Mouse (Mus musculus) thymus, adult 2 months (tissue): ENCODE data around the gene Wdr90.

Experiments
- CTCF ChIP-seq: fragments of 200-500 bp; IDR thresholded peaks from 2 replicates; pipeline ENCODE4 v1.5.1; 2012; ENCODE audit warnings: mild to moderate bottlenecking, control low read depth, low read length, moderate library complexity, borderline replicate concordance; ENCODE audit not compliant: control insufficient read depth, poor library complexity, insufficient read depth; ENCODE audit errors: extremely low read depth
- POLR2A ChIP-seq: fragments of 200-500 bp; IDR thresholded peaks from 2 replicates; pipeline ENCODE4 v1.6.1; 2012; ENCODE audit warnings: mild to moderate bottlenecking, low read length, control low read depth, moderate library complexity; ENCODE audit not compliant: control insufficient read depth, poor library complexity, insufficient read depth; ENCODE audit errors: extremely low read depth

GRCm38 (mm10) chr17:25823452-25823851 is 37.8 kb downstream of the Wdr90 start, which contains the start of gene Wdr24:
- TF ChIP-seq CTCF (no peak), POLR2A (no peak; the same call in 1 of the 2 replicates)
